Mouse (Mus musculus) liver, embryonic 13.5 days (tissue): Measurements from ENCODE around the gene Gnb1. TPM values are rescaled to one million over a fixed set of nuclear protein-coding genes. Genes with fewer than 3 reads are reported as not detected.
A peak's percentile ranks its signal among the peaks of the same experiment; 100 is the strongest.

Experiments used
- ATAC-seq: fragments of 200-750 bp; cut with Nextera tagmentation; 2 replicates; pipeline ENCODE4 v1.8.0; 2017; ENCODE audit warnings: low read depth, mild to moderate bottlenecking, moderate number of reproducible peaks, moderate library complexity
- DNase-seq: peaks from one replicate; pipeline ENCODE4 v3.0.0; 2022
- H3K27ac ChIP-seq: fragments of 300-500 bp; sonication (generic); 2 replicates; pipeline ENCODE4 v1.5.1; 2015; ENCODE audit warnings: moderate library complexity, mild to moderate bottlenecking, inconsistent platforms
- H3K27me3 ChIP-seq: fragments of 300-500 bp; sonication (generic); 2 replicates; pipeline ENCODE4 v1.6.1; 2015; ENCODE audit warnings: mild to moderate bottlenecking, inconsistent platforms
- H3K36me3 ChIP-seq: fragments of 300-500 bp; sonication (generic); 2 replicates; pipeline ENCODE4 v1.6.1; 2015; ENCODE audit warnings: mild to moderate bottlenecking, inconsistent platforms
- H3K4me1 ChIP-seq: fragments of 300-500 bp; sonication (generic); replicated peaks from 2 replicates; pipeline ENCODE4 v1.6.1; 2015; ENCODE audit warnings: inconsistent platforms
- H3K4me2 ChIP-seq: fragments of 300-500 bp; sonication (generic); 2 replicates; pipeline ENCODE4 v1.6.1; 2015; ENCODE audit warnings: inconsistent platforms, mild to moderate bottlenecking, moderate library complexity
- H3K4me3 ChIP-seq: fragments of 300-500 bp; sonication (generic); replicated peaks from 2 replicates; pipeline ENCODE4 v1.5.1; 2015; ENCODE audit warnings: mild to moderate bottlenecking, inconsistent platforms
- H3K9ac ChIP-seq: fragments of 300-500 bp; sonication (generic); 2 replicates; pipeline ENCODE4 v1.6.1; 2015; ENCODE audit warnings: mild to moderate bottlenecking, inconsistent platforms
- H3K9me3 ChIP-seq: fragments of 300-500 bp; sonication (generic); replicated peaks from 2 replicates; pipeline ENCODE4 v1.6.1; 2016; ENCODE audit warnings: inconsistent platforms
- WGBS: fragments of 180-500 bp; shearing (Covaris S2); methylation state at CpG from one replicate; pipeline ENCODE4 v1.1.7; 2015; ENCODE audit not compliant: insufficient replicate concordance; 5-methylcytosine and 5-hydroxymethylcytosine counted together
- polyA plus RNA-seq: library from polyadenylated mRNA; unstranded; fragments of >200 nt; fragmentation: Nextera tagmentation; extraction: Ambion mirVana; gene quantifications from 2 replicates; pipeline ENCODE4 v1.2.1, GENCODE M21; 2015

Gnb1 gene
- polyA plus RNA-seq, 1 experiment from 2014 or later: 130 TPM

GRCm38 (mm10) chr4:155578336-155579125 lies 87.4 kb downstream of the Gnb1 start:
- Histone ChIP-seq H3K9ac (no peak overlapping the region), H3K4me2 (no peak overlapping the region), H3K36me3 (peaks cover 51% of the 10 kb centered on the region), H3K27me3 (no peaks in the 10 kb centered on the region), H3K9me3 (no peaks in the 10 kb centered on the region), H3K27ac (0 out of 2 replicates have a peak overlapping the region, but pooled peaks have one; percentile 27), H3K4me3 (no peak overlapping the region), H3K4me1 (peaks cover 32% of the 10 kb centered on the region)
- 72% methylated on average over 7 of the region's 7 CpGs for WGBS
- DNase-seq (no peak), ATAC-seq (no peak)

- ATAC-seq: no peak
- H3K9me3 ChIP-seq: no peaks in the 10 kb centered on the region
- no peak overlapping the region for H3K4me3 ChIP-seq
- no peak for DNase-seq
- H3K27me3 ChIP-seq: no peaks in the 10 kb centered on the region
- no peak overlapping the region for H3K9ac ChIP-seq
- WGBS: 55% methylated on average over 1 of the region's 1 CpGs
- H3K27ac ChIP-seq: no peak overlapping the region
- no peak overlapping the region for H3K4me2 ChIP-seq
- H3K4me1 ChIP-seq: peaks cover 17% of the 10 kb centered on the region
- peaks cover 70% of the 10 kb centered on the region for H3K36me3 ChIP-seq
Observed at GRCm38 (mm10) chr4:155580420-155580819, 89.3 kb downstream of the Gnb1 start.

DNA sequence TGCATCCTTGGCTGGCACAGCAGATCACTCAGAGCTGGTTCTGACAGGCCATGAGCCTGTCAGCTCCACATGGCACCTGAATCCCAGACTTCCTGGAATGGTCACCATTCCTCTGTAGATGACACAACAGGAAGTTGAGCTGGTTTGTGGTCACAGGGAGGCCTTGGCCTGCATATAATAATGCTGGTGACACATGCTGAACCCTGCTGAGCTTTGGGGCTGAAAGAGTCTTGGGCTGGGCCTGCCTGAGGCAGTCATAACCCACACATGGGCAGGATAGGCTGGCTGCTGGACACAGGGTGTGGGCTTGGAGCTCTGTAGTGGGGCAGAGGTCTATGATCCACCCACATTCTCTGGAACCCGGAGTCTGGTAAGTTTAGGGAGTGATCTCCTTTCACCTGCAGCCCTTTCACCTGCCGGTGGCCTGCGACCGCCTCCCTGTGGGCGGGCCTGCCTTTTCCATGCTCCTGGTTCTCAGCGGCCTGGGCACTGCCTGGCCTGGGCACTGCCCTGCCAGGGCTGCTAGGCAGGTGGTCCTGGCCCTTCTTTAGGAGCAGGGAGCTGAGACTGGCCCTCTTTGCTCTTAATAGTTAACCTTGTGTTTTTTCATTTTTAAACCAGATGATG lies 91.2 kb downstream of the Gnb1 start:
- no peaks in the 10 kb centered on the region for H3K9me3 ChIP-seq
- H3K9ac ChIP-seq: no peak overlapping the region
- DNase-seq: no peak
- peaks cover 75% of the 10 kb centered on the region for H3K36me3 ChIP-seq
- peaks cover 15% of the 10 kb centered on the region for H3K4me1 ChIP-seq
- H3K4me3 ChIP-seq: no peak overlapping the region
- 74% methylated on average over 6 of the region's 6 CpGs for WGBS
- 0 out of 2 replicates have a peak, but pooled peaks have one; percentile 15 for ATAC-seq
- H3K4me2 ChIP-seq: no peak overlapping the region
- no peak overlapping the region for H3K27ac ChIP-seq
- no peaks in the 10 kb centered on the region for H3K27me3 ChIP-seq

DNA sequence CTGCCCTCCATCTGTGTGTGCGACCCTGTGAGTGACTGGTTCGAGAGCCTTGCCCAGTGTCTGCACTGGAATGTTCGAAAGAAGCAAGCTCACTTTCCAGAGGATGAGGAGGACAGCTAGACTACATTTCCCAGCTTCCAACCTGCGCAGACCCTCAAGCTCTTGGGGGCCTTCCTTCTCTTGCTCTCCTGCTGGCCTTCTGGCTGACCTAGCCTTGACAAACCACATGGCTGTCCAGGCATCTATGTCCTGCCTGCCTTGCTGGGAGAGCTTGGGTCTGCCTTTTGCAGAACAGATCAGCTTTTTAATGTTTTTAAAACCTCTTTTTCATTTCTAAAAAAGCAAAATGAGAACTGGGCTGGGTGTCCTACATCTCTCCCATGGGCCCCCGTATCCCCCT lies 98.2 kb downstream of the Gnb1 start:
- Histone ChIP-seq H3K36me3 (peaks cover 67% of the 10 kb centered on the region), H3K27me3 (no peaks in the 10 kb centered on the region), H3K4me1 (no peaks in the 10 kb centered on the region), H3K4me3 (no peak overlapping the region), H3K9ac (no peak overlapping the region), H3K27ac (no peak overlapping the region), H3K9me3 (no peaks in the 10 kb centered on the region), H3K4me2 (no peak overlapping the region)
- no peak for DNase-seq
- WGBS: 85% methylated on average over 5 of the region's 5 CpGs
- no peak for ATAC-seq

DNA sequence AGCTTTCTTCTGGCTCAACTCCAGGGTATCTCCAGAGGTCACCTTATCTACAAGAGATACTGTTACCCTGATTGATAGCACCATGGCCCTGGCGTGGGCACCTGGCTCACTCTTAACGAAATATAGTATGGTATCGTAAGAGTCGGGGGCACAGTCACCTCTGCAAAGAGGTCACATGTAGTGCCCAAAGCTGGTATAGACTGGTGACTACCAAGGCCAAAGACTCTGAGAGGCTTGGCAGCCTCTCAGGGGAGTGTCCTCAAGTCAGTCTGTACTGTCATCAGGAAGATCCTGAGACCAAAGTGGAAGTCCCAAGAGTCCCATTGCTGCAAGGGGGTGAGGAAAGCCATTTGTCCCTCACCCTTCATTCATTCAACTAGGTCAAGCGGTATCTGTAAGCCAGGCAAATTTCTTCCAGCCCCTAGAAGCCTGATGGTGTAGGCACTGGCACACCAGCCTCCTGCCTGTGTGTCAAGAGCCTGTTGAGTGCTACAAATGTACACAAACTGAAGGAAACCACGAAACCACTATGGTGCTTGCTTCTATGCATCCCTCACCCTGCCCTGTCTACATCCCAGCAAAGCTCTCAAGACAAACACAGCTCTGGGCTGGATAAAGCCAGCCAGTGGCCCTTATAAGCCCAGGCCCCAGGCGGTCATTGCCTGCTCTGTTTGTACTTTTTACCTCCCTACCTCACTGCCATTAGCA lies 100.0 kb downstream of the Gnb1 start:
- Histone ChIP-seq H3K9ac (no peak overlapping the region), H3K27ac (no peak overlapping the region), H3K4me2 (no peak overlapping the region), H3K27me3 (no peaks in the 10 kb centered on the region), H3K9me3 (no peaks in the 10 kb centered on the region), H3K4me3 (no peak overlapping the region), H3K36me3 (peaks cover 49% of the 10 kb centered on the region), H3K4me1 (peaks cover 7% of the 10 kb centered on the region)
- DNase-seq (no peak), ATAC-seq (0 out of 2 replicates have a peak, but pooled peaks have one; percentile 19)
- WGBS: 54% methylated on average over 7 of the region's 7 CpGs

DNA sequence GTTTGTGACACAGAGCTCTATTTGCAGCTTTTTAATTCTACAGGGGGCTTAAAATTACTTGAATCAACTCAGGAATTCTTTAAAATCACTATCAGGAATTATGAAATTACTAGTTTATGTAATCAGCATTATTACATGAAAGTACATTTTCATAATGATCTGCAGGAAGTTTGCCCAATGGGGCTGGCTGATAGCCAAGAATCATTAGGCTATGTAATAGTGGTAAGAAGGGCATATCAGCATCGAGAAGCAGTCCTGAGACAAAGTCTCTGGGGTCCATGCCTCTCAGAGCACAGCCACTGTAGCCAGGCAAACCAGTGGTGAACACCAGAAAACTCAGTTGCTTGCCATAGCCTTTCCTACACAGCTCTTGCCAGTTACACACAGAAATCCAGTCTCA lies 102.6 kb downstream of the Gnb1 start:
- H3K9ac ChIP-seq: no peak overlapping the region
- no peak overlapping the region for H3K4me2 ChIP-seq
- ATAC-seq (no peak), DNase-seq (no peak)
- H3K36me3 ChIP-seq: peaks cover 24% of the 10 kb centered on the region
- no peaks in the 10 kb centered on the region for H3K27me3 ChIP-seq
- peaks cover 30% of the 10 kb centered on the region for H3K4me1 ChIP-seq
- H3K9me3 ChIP-seq: no peaks in the 10 kb centered on the region
- WGBS: 41% methylated on average over 1 of the region's 1 CpGs
- no peak overlapping the region for H3K4me3 ChIP-seq
- H3K27ac ChIP-seq: no peak overlapping the region

DNA sequence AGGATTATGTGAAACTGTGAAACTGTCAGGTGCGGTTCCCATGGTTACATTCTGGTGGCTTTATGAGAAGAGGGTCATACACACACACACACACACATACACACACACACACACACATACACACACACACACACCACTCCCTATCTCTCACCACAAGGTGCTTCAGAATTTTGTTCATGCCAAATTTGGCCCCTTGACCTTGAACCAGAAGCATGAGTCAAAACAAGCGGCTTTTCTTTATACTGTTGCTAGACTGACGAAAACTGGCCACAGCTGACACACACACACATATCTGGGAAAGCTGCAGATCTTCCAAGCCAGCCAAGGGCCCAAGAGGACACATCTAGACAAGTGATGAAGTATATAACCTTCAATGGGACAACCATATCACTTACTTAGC lies 104.6 kb downstream of the Gnb1 start:
- Histone ChIP-seq H3K27me3 (no peaks in the 10 kb centered on the region), H3K9ac (no peak overlapping the region), H3K4me3 (no peak overlapping the region), H3K9me3 (no peaks in the 10 kb centered on the region), H3K4me2 (no peak overlapping the region), H3K4me1 (peaks cover 46% of the 10 kb centered on the region), H3K36me3 (peaks cover 5% of the 10 kb centered on the region; the same call in 1 of the 2 replicates), H3K27ac (0 out of 2 replicates have a peak overlapping the region, but pooled peaks have one; percentile 14)
- DNase-seq (no peak), ATAC-seq (no peak)
- 67% methylated on average over 3 of the region's 3 CpGs for WGBS

DNA sequence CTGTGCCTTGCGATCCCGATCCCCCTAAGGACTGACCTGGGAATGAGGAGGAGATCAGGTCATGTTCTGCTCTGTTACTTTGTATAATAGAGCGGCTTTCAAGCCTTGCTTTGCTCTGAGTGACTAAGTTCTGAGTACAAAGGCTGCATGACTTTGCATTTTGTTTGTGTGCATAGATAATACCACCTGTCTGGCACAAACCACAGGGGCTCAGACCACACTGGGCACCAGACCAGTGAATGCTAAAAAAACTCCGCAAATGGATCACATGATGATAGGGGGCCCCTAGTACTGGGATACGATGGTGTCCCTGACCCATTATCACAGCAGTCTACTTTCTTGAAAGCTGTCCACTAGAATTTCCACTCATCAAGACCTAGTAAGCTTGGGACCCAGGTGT lies 105.4 kb downstream of the Gnb1 start:
- Histone ChIP-seq H3K9me3 (no peaks in the 10 kb centered on the region), H3K27me3 (no peaks in the 10 kb centered on the region), H3K4me3 (no peak overlapping the region), H3K4me1 (peaks cover 47% of the 10 kb centered on the region), H3K4me2 (no peak overlapping the region), H3K27ac (peak overlapping the region; percentile 14; the same call in 1 of the 2 replicates), H3K36me3 (no peaks in the 10 kb centered on the region), H3K9ac (peak overlapping the region; percentile 31; the same call in 1 of the 2 replicates)
- ATAC-seq (no peak), DNase-seq (no peak)
- WGBS: 35% methylated on average over 5 of the region's 5 CpGs

GRCm38 (mm10) chr4:155598536-155598935 lies 107.4 kb downstream of the Gnb1 start:
- 0 out of 2 replicates have a peak, but pooled peaks cover 3% of the 10 kb centered on the region for H3K36me3 ChIP-seq
- no peak overlapping the region for H3K9ac ChIP-seq
- WGBS: 11% methylated on average over 20 of the region's 20 CpGs
- H3K27ac ChIP-seq: no peak overlapping the region
- H3K4me3 ChIP-seq: no peak overlapping the region
- H3K4me1 ChIP-seq: peaks cover 62% of the 10 kb centered on the region
- no peaks in the 10 kb centered on the region for H3K27me3 ChIP-seq
- H3K4me2 ChIP-seq: no peak overlapping the region
- no peak for ATAC-seq
- no peak for DNase-seq
- H3K9me3 ChIP-seq: no peaks in the 10 kb centered on the region

DNA sequence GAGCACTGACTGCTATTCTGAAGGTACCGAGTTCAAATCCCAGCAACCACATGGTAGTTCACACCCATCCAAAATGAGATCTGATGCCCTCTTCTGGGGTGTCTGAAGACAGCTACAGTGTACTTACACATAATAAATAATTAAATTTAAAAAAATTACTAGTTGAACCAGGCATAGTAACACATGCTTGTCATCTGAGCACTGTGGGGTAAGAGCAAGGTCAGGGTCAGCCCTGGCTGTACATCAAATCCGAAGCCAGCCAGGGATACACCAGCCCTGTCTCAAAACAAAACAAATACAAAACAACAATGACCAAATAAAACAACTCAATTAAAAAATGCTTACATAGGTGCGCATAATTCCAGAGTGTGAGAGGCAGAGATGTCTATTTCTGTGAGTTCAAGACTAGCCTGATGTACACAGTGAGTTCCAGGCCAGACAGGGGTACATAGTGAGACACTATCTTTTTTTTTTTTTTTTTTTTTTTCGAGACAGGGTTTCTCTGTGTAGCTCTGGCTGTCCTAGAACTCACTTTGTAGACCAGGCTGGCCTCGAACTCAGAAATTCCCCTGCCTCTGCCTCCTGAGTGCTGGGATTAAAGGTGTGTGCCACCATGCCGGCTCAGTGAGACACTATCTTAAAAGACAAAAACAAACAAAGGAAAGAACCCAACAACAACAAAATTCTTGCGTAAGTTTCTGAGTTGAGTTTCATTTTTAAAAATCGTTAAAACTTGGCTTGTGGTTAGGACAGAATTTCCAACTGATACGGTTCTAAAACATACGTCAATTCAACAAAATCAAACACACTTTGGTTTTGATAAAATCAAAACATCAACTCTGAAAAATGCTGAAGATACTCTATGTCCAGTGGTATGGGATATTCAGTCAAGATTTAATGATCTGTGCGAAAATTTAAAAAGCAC lies 109.0 kb downstream of the Gnb1 start:
- H3K4me2 ChIP-seq: peak overlapping the region; percentile 96
- H3K9ac ChIP-seq: peak overlapping the region; percentile 70
- peak overlapping the region; percentile 97 for H3K4me3 ChIP-seq
- H3K4me1 ChIP-seq: peaks cover 78% of the 10 kb centered on the region
- peaks cover 11% of the 10 kb centered on the region; the same call in 1 of the 2 replicates for H3K36me3 ChIP-seq
- 62% methylated on average over 11 of the region's 11 CpGs for WGBS
- H3K9me3 ChIP-seq: no peaks in the 10 kb centered on the region
- peak overlapping the region; percentile 96 for H3K27ac ChIP-seq
- H3K27me3 ChIP-seq: no peaks in the 10 kb centered on the region
- no peak for ATAC-seq
- no peak for DNase-seq
